Mouse (Mus musculus): ENCODE measurements around the gene 2010111I01Rik.

2010111I01Rik gene

GRCm38 (mm10) chr13:62955997-62956396 is 8.7 kb upstream of the 2010111I01Rik start:
- DNase-seq (ENCODE audit: extremely low read depth, low read depth): no peak

- DNase-seq (ENCODE audit: extremely low read depth, low read depth): no peak
These were observed 7.9 kb upstream of the 2010111I01Rik start for GRCm38 (mm10) chr13:62956776-62957175.

DNA sequence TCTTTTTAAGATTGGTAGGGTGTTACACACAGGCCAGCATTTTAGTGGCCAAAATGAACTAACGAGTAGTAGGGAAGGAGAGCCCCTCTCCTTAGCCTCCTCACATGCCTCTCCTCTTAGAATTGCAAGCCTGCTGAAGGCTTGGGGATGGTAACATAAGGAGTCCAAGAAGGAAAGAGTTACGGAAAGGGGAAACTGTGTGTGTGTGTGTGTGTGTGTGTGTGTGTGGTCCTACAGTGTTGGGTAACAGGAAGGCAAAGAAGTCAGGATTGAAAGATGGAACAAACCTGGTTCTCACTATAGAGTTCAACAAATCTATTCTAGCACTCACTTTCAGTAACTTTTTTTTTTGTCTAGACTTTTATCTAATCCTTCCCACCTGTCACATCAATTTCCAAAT is 1.3 kb upstream of the 2010111I01Rik start:
- no peak for DNase-seq (ENCODE audit: extremely low read depth, low read depth)

DNA sequence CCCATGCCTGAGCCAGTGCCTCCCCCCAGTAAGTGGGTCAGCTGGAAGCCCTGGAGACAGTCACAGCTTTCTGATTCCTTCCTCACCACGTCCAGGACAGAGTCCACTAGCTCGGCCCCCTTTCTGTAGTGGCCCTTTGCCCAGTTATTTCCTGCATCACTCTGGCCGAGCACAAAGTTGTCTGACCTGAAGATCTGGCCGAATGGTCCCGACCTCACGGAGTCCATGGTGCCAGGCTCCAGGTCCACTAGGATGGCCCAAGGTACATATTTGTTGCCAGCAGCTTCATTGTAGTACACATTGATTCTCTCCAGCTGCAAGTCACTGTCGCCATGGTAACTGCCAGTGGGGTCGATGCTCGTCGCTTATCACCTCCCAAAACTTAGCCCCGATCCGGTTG is 3.5 kb downstream of the 2010111I01Rik start:
- DNase-seq (ENCODE audit: extremely low read depth, low read depth): no peak

DNA sequence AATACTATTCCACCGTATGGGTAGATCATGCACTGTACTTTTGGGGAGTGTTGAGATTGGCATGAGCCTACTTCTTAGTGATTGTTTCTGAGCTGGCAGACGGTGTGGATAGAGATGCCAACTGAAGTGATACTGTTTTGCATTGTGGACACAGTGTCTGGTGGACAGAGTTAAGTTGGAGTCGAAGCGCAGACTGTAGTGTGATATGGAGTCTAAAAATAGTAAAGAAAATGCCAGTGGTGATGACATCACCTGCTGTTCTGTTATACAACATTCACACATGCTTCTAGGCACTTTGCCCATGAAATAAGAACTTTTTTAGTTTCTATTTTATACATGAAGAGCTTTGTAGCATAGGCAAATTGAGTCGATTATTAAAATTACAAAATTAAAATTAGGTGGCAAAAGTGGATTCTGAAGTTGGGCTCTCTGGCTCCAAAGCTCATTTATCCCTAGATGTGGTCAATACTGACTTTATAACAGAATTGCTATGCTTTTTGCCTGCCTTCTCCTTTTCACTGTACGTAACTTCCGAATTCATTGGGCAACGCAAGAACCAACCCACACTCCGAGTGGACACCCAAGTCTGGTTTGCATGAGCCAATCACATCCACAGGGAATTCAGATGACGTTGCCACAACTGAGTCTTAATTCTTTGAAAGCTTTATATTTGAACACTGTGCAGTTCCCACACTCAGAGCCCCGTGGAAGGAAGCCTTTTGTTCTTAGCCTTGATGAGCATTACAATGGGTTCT is 6.0 kb downstream of the 2010111I01Rik start:
- no peak for DNase-seq (ENCODE audit: extremely low read depth, low read depth)

DNA sequence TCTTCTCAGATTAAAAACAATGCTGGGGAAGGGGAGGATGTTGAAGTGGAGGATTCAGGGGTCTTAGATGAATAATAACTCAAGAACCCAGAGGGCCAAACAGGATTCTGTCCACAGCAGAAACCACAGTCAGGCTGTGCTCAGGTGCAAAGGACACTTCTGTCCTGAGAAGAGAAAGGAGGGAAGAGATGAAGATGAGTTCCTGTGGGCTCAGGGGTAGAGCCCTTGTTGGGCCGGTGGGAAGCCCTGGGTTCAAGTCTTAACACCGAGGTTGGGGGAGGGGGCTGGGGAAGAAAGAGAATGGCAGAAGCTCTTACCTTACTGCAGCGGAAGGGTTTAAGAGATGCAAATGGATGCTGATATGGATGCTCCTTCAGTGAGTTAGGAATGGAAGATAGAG is 7.7 kb downstream of the 2010111I01Rik start:
- DNase-seq (ENCODE audit: extremely low read depth, low read depth): no peak

DNA sequence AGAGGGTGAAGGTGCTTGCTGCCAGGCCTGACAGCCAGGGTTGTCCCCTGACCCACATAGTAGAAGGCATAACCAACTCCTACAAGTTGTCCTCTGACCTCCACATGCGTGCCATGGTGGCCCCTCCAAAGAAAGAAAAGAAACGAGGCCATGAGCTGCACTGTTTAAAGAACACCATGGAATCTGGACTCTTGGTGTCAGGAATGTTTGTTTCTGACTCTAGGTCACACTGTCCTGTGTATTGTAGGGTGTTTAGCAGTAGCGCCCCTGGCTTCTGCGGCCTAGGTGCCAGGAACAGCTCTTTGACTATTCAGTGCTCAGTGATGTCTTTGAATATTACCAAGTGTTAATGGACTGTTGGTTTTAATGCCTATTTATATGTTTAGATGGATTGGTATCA is 8.4 kb downstream of the 2010111I01Rik start:
- no peak for DNase-seq (ENCODE audit: extremely low read depth, low read depth)

- DNase-seq (ENCODE audit: extremely low read depth, low read depth): no peak
These were observed 13.4 kb downstream of the 2010111I01Rik start for GRCm38 (mm10) chr13:62978104-62978503.

- no peak for DNase-seq (ENCODE audit: extremely low read depth, low read depth)
These were observed 14.1 kb downstream of the 2010111I01Rik start for GRCm38 (mm10) chr13:62978784-62979183.

GRCm38 (mm10) chr13:62979215-62979614 is 14.5 kb downstream of the 2010111I01Rik start:
- no peak for DNase-seq (ENCODE audit: extremely low read depth, low read depth)

DNA sequence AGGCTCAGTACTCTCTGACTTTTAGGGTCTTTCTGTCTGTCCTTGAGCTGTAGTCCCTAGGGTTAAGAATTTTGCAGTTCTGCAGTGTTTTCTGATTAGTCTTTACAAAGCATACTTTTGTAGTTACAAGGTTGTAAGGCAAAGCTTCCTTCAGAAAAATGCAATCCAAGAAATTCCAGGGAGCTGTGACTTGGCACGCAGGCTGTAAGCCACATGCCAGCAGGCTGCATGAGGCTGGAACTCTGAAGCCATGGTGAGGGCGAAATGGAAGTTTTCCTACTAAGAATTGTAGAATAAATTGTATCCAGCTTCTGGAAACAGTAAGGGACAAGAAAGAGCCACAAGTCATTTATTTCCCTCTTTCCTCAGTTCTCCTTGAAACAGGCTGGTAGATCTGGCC is 15.4 kb downstream of the 2010111I01Rik start:
- DNase-seq (ENCODE audit: extremely low read depth, low read depth): no peak

GRCm38 (mm10) chr13:62984485-62984884 is 19.8 kb downstream of the 2010111I01Rik start:
- no peak for DNase-seq (ENCODE audit: extremely low read depth, low read depth)

DNA sequence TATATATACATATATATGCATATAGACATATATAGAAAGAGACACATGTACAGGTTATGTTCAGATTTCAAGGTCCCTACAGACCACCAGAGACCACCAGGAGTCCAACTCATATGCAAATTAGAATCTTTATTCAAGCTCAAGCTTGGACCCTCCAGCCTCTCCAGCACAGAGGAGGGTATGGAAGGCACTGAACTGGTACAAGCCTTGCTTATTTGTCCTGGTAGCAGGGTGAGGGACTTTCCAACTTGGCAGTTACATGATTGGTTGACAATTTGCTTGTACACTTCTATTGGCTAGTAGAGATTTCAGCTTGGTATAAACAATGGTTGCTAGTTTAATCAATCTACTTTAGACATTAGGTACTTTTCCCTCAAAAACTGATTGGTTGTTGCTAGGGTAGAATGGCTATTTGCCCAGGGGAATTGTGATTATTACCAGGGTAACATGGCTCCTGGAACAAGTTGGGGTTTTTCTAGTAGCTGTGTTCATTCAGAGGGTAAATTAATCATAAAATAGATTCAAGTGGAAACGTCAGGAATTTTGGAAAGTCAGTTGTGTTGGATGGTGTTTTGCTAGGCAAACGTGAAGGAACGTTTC is 25.3 kb downstream of the 2010111I01Rik start:
- no peak for DNase-seq (ENCODE audit: extremely low read depth, low read depth)

GRCm38 (mm10) chr13:62993543-62994477 is 29.1 kb downstream of the 2010111I01Rik start:
- no peak for DNase-seq (ENCODE audit: extremely low read depth, low read depth)

DNA sequence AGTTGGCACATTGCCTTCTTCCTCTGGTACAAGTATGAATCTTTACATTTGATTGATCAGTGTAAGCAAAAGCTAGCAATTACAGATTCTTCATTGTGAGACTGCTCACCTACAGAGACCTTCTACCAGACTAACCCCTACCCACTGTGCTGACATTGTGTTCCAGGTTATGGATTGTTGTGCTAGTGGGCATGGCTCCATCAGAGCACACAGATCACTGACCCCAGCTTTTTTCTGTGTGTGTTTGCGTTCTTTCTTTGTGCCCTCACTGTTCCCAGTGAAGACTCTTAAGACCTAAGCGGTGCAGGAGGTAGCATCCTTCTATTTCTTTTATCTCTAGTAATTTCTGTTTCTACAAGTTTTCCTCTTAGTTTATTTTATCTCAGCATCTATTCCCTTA is 32.1 kb downstream of the 2010111I01Rik start:
- DNase-seq (ENCODE audit: extremely low read depth, low read depth): no peak

GRCm38 (mm10) chr13:63007491-63007890 is 42.8 kb downstream of the 2010111I01Rik start:
- peak; percentile 44 for DNase-seq (ENCODE audit: extremely low read depth, low read depth)

DNA sequence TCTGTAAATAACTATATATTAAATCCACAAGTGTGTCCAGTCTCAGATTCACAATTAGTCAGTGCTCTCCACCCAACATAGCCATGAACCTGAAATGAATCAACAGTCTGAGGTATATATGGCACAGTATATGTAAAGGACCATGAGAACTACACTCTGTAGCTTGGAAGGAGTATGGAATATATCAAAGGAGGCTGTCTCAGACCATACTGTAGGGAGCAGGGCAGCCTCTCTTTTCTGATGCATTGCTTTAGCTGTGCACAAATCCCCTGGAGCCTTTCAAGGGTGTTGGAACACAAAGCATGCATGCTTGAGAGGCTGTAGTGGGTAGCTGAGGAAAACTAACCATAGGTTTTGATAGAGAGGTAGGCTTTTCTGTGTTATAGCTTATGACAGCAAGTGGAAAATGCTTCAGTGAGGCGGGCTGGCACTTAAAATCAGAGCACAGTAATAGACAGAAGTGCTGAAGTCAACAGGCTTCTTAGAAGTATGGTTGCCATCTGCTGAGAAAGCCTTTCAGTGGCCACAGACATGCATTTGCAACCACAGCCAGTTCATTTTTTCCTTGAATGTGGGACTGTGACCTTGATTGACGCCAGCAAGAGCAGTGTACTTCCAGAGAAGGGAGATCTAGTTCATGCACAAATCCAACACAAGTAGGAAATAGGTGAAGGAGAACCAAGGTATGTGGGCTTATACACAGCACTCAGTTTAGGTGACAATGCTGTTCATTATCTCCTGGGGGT is 45.8 kb downstream of the 2010111I01Rik start:
- no peak for DNase-seq (ENCODE audit: extremely low read depth, low read depth)

- DNase-seq (ENCODE audit: extremely low read depth, low read depth): no peak
These were observed 49.7 kb downstream of the 2010111I01Rik start for GRCm38 (mm10) chr13:63014353-63014752.

- DNase-seq (ENCODE audit: extremely low read depth, low read depth): no peak
These were observed 50.7 kb downstream of the 2010111I01Rik start for GRCm38 (mm10) chr13:63015362-63015761.

- no peak for DNase-seq (ENCODE audit: extremely low read depth, low read depth)
These were observed 51.4 kb downstream of the 2010111I01Rik start for GRCm38 (mm10) chr13:63016056-63016455.

Data from MEL-GATA-1-ER (cell line).